Mouse (Mus musculus): ENCODE measurements around the gene Cope. TPM values are rescaled to one million over a fixed set of nuclear protein-coding genes. Genes with fewer than 3 reads are reported as not detected.

The Cope gene
- polyA plus RNA-seq (2017; shearing (Covaris generic)): 100 to 1,000 TPM; 303 to 304 (median 304) TPM

DNA sequence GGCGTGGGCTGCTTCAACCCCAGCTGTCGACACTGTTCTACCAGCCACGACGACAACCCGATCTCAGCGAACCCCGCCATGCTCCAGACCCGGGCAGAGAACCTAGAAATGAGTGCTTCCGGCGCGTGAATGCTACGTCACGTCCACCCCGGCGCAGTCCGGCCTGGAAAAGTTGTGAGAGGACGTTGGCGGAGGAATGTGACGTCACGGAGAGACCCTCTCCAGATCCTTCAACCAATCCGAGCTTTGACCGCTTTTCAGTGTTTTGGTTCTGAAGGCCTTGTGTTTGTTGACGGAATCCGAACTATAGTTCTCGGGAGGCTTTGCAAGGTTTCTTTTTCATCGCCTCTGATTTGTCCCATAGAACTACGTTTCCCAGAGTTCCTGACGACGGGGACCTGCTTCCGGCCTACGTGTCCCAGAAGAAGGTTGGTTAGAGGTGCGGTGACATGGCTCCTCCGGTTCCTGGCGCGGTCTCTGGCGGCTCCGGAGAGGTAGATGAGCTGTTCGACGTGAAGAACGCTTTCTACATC is at the start of gene Cope, which contains the start of gene Ddx49:
TSS of gene Cope (plus strand) at position 161 of the 533 bp plus-strand sequence.
TSS of gene Ddx49 (minus strand) at position 132 of the 533 bp plus-strand sequence.
- peak; percentile 91 for ATAC-seq

DNA sequence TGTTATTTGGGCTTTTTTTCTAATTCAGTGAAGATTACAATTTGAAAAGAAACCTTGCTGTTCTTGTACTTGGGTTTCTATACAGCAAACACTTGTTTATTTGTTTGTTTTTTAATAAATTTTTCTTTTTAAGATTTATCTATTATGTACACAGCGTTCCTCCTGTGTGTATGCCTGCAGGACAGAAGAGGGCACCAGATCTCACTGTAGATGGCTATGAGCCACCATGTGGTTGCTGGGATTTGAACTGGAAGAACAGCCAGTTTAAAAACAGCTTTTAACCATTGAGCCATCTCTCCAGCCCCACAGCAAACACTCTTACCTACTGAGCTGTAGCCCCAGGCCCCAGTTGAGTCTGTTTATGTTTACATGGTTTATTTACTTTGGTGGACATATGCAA is 47.7 kb upstream of the Cope start:
- no peak for ATAC-seq

DNA sequence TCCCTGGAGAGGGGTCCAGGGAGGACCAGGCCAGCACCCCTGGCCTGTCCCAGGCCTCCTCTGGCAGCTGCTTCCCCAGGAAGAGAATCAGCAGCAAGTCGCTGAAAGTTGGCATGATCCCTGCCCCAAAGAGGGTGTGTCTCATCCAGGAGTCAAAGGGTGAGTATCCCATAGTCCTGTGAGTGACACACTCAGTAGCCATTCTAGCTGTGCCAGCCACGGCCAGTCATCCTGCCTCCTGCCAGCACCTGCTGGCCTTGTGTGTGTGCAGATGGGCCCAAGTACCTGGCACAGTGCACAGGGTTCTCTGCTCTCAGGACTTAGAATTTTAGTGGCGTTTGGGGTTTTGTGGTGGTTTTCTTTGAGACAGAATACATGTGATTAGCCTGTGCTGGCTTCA is 44.9 kb upstream of the Cope start:
- ATAC-seq: no peak

DNA sequence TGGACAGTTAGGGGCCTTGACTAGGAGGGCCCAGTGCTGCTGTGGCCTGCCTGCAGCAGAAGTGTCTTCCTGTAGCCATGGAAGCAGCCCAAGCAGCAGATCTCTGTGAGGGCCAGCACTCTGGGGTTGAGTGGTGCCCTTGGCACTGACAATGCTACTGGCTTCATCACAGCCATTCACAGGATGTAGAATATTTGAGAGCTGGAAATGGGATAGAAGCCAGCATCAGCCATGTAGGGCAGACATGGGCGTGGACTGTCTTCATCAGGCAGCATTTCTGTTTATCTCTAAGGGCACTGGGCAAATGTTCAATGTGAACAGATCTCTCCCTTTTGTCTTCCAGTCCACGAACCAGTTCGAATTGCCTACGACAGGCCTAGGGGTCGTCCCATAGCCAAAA is 43.7 kb upstream of the Cope start:
- no peak for ATAC-seq

DNA sequence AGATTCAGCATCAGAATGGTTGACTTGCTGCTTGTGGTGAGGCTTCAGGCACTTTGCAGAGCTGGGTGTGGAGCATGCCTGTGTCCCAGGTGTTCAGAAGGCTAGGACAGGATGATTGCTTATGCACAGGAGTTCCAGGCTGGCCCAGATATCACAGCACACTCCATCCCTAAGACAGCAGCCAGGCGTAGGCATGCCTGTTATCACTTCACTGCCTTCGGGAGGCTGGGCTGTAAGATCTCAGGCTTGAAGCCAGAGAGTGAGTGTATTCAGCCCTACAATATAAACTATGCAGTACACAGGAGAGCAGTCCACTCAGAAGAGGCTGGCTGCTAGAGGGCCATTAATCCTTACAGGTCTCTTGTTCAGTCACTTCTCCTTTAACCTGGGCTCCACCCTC is 43.3 kb upstream of the Cope start:
- ATAC-seq: no peak

DNA sequence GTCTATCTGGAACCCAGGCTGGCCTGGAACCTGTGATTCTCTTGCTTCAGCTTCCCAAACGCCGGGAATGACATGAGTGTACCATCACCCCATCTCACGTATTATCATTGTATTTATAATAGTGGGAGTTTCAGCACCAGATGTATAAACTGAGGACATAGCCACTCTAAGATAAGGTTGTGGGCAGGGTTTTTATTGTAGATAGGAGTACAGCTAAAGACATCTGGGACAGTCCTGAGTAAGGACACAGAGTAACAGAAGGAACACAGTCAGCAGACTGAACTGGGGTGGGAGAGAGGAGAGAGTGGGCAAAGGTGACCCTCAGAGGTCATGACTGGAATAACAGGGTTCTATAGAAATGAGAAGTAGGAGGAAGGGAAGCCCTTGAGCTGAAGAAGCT is 34.6 kb upstream of the Cope start:
- ATAC-seq: no peak

DNA sequence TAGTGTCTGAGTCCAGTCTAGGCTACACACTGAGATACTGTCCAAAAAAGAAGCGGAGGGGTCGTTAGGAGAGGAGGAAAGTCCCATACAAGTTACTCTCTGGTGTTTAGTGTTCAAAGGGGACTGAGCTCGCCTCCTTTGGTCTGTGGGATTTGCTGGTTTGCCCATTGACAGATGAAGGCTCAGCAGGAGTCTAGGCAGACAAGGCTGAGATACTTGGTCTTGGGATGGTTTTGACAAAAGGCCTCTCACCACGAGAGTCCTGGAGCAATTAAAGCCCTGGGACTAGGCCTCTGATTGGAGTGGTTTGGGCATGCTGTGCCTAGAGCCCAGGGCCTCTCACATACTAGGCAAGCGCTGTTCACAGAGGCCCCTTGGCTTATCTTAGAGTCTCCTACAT is 34.0 kb upstream of the Cope start:
- no peak for ATAC-seq

DNA sequence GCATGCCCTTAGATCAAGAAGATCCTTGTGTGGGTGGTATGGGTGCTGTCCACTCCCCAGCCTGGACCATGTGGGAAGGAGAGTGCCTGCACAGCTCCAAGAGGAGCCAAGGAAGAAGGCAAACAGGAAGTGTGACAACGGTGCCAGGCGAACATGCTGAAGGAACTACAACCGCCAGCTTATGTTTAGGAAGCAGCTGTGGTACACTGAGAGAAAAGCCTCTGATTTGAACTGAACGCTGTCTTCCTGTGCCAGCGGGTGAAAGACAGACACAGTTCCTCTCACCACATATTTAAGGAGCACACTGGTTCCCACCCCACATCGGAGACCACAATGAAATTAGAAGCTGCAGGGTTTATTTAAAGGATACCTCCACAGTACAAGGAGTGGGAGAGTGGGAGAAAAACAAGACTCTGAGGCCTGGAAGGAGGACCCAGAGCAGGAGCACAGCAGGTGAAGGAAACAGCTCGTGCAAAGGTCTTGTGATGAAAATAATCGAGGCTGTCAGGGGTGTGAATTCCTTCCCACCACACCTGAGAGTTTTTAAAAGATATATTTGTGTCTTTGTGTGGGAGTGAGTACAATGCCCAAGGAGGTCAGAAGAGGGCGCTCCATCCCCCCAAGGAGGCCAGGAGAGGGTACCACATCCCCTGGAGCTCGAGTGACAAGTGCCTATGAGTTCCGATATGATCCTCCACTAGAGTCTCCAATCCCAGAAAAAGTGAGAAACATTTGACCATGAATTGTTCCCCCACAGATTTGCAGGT is 33.3 kb upstream of the Cope start:
- no peak for ATAC-seq

DNA sequence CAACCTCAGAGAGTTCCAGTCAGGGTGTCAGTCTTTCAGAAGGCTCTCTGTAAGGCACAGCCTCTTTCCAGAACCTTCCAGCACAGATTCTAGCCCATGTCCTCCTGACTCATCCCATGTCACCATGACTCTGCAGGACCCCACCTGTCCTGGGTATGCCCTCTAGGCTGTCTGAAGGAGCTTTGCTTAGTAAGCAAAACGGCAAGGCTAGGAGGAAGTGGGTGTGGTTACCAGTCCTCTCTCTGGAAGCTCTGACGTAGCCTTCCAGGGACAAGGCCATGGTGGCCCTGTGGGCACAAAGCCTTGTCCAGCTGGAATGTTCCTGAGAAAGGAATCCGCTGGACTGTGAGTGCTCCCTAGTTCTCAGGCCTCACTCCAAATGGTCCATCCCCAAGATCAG is 29.4 kb upstream of the Cope start:
- ATAC-seq: no peak

DNA sequence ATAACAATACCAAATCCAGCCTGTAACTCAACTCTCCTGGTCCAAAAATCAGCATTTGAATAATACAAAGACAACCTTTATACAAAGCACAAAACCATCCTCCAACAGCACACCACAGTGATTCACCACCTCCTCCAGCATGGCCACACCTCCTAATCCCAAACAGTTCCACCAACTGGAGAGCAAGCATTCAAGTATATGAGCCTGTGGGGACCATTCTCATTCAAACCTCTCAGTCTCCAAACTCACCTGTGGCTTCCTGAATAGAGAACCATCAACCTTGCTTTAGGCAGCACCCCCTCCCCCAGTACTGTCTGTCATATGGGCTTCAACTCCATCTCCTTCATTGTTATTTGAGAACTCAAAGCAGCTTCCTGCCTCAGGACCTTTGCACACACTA is 28.0 kb upstream of the Cope start:
- no peak for ATAC-seq

DNA sequence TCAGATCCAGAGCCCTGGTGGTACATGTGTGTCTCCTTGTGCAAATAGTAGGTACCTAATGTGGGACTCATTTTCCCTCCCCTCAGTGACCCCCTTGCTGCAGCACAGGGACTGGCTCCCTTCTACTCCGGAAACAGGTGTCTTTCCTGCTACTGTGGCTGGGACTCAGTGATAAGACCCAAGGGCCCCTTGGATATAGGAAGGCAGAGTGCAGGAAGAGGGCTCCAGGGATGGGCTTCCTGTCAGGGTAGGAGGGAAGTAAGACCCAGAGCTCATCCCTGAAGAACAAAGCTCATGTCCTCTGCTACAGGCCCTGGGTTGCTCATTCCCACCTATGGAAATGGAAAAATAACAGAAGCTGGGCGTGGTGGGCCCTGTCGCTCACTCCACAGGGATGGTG is 25.8 kb upstream of the Cope start:
- no peak for ATAC-seq

DNA sequence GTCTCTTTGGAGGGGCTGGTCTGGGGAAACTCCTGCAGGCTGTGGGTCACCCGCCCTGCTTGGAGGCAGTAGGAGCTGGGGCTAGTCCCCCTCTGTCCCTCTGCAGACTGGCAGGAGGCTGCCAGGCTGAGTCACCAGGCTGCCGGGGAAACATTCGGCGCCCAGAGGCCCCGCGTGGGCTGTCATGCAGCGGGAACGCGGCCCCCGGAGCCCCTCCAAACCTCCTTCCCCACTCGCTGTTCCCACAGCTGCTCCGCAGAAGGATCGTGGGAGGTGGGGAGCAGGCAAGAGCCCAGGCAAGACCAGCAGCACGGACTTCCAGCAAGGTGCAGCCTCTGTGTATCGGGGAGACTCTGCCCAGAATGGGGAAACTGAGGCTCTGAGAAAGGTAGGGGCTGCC is 24.1 kb upstream of the Cope start:
- ATAC-seq: no peak

DNA sequence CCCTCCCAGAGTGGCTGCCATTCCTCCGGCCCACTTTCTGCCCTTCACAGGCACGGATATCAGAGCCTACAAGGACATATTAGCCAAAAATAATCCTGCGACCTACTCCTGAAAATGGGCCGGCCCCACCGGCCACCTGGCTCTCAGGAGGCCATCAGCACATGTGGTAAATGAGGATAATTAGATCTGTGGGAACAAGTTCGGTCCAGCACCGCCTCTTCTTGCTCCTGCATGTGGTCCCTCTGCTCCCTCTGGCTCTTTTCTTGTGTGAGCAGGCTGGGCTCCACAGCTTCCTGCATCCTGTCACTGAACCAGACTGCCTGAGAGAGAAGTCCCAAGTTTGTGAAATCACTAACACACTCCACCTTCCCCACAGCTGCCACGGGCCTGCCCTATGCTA is 23.1 kb upstream of the Cope start:
- ATAC-seq: no peak

DNA sequence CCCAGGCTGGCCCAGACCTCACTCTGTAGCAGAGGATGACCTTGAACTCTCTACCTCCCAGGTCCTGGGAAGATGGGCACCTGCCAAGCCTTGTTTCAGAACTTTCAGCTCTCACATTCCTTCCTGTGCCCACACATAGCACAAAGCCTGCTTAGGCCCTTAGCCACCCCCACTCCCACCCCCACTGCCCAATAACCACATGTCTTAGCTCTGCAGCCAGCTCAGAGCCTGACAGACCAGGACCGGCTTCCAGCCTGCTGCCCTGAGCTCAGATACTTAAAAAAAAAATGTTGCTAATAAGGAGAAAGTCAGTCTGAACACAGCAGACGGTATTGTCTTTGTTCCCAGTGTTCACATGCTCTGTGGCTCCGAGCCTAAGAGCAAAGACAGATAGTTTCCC is 21.3 kb upstream of the Cope start:
- no peak for ATAC-seq

DNA sequence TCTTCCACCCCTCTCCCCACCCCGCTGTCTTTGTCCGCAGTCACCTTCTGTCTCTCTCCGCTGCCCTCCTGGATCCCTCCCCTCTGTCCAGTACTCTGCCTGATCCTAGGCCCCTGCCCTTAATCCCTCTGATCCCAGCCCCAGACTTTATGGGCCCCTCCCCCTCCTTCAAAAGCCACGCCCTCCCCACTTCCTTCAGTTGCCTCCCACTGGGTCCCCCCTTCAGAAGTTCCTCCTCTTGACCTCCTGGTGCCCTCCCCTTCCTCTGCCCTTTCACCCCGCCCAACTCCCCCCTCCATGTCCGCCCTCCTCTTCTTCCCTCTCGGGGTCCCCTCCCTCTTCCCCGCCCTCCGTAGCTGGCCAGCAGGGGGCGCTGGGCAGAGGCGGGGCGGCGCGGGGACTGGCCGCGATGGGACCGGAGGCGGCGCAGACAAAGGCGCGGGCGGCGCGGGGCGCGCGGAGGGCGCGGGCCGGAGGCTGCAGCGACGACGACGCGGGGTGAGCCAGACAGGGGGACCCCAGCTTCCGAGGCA is 19.6 kb upstream of the Cope start, which contains the start of gene Homer3:
TSS of gene Homer3 (plus strand) at position 225 of the 533 bp plus-strand sequence.
- ATAC-seq: peak; percentile 82

DNA sequence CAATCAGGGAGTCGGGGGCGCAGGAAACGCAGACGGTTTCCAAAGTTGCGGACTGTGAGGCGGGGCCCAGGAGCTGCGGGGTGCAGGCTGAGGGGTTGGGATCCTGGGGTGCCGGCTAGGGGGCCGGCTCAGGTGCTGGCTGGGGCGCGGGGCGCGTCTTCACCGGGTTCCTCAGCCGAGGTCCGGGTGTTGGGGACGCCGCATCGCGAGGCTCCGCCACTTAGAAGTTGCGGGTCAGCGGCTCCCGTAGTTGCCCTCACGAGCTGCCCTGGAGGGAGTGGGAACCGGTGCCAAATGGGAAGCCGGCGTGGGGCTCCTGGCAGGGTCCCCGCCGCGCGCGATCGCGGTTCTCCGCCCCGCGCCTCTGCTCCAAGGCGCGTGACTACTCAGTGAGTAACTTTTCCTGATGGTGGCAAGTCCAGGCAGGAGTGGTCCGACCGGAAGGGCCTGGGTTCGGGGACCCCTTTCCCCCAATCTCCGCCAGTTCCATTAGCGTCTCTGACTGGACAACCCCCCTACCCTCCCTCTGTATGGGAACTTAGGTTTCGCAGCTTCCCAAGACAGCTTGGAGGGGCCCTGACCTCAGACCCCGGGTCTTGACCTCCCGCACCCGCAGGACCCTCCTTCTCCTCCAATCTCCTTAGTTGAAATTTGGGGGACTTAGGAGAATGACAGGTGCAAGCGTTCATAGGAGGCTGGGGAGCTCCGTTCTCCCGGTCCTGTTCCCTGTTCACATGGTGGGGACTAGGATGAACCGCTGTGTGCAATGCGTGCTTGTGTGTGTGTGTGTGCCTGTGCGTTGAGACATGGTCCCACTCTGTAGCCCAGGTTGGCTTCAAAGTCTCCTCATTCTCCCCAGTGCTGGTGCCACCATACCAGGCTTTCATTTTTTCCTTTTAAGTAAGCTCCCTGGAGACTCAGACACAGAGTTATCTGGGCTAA is 18.9 kb upstream of the Cope start:
- no peak for ATAC-seq

DNA sequence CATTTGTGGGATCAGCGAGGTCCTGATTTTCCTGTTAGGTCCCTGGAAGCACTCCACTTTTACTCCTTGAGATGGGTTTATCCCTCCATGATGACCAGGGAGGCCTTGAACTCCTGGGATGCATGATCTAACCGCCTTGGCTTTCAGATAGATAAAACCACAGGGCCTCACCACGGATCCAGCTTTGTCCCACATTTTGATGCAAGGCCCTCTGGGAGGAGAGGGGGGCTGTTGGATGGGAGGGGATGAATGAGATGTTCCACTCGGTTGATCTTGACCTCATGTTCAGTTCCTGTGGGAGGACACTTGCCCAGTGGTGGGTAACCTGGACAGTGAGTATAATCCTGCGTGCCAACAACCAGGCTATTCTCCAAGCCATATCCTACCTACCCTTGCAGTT is 17.9 kb upstream of the Cope start:
- no peak for ATAC-seq

DNA sequence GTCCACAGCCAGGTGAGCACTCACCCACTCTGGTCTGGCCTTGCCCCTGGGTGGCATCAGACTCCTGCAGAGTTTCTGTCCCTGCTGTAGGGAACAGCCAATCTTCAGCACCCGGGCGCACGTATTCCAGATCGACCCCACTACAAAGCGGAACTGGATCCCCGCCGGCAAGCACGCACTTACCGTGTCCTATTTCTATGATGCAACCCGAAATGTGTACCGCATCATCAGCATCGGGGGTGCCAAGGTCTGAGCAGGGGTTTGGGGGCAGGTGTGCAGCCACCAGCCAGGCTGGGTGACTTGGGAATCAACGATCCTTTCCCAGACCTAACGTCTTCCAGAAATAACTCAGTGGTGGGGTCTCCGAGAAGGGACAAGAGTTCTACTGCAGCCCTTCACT is 17.0 kb upstream of the Cope start:
- ATAC-seq: no peak

DNA sequence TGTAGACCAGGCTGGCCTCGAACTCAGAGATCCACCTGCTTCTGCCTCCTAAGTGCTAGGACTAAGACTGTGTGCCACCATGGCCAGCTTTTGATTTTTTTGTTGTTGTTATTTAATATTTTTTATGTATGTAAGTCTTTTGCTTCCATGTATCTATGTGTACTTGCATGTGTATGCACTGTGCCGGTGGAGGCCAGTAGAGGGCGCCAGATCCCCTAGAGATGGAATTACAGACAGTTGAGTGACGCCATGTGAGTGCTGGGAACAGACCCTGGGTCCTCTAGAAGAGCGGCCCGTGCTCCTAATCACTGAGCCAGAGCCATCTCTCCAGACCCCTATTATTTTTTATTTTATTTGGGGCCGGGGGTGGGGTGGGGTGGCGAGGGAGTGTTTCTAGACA is 15.6 kb upstream of the Cope start:
- no peak for ATAC-seq

DNA sequence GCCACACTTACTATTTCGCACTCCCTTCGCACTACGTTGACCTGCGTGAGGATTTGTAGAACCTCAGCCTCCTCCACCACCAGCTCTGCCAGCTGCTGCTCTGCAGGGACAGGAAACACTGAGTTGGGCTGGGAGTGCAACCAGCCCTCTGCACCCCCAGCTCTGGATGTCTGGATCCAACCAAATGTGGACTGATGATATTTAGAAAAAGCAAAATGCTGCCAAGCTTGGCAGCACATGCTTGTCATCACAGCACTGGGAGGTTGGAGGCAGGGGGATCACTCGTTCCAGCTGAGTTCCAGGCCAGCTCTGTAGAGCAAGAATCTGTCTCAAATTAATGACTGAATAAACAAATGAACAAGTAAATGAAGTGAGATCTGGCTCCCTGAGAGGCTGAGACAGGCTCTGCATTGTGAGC is 8.3 kb upstream of the Cope start:
- no peak for ATAC-seq

DNA sequence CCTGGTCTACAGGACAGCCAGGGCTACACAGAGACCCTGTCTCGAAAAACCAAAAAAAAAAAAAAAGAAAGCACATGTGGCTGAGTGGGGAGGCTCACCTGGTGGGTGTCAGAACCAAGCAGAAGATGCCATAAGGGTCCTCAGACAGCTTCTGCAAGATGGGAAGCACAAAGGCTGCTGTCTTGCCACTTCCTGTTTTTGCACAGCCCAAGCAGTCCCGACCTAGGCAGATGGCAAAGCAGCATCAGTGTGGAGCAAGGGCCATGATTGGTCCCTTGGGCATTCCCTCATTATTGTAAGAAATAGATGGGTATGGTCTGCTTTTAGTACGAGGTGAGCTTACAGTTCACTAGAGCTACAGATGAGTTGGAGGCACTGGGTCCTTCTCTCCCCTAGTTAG is 1.4 kb upstream of the Cope start:
- no peak for ATAC-seq

DNA sequence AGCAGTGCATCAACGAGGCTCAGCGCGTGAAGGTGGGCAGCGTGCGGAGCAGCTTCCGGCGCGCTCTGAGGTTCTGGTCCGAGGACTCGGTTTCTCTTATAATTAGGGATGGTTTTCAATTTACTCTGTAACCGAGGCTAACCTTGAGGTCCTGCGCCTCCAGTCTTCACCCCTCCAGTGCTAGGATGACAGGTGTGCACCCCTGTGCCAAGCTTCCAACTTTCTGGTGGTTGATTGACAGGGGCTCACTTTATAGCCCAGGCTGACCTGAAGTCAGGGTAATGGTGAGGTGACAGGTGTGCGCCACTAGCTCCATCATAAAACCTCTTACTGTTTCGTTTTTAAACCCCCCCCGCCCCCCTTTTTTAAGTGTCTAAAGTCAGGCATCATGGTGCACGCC is 583 bp downstream of the Cope start:
- no peak for ATAC-seq

DNA sequence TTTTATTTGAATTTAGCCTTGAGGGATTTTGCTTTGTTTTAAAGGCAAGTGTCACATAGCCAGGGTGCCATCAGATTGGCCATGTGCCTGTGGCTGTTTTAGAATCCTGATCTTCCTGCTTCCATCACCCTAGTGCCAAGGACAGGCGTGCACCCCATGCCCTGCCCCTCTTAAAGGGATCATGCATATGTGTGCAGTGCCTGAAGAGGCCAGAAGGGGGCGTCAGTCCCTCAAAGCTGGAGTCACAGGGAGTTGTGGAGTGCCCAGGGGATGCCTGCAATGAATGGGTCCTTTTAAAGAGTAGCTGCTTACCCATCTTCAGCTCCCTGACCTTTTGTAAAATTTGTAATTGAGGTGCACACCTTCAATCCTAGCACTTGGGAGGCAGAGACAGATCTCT is 7.0 kb downstream of the Cope start:
- ATAC-seq: no peak
